Mouse (Mus musculus) midbrain, embryonic 15.5 days (tissue): Measurements from ENCODE around the gene Creld2. TPM values are rescaled to one million over a fixed set of nuclear protein-coding genes. Genes with fewer than 3 reads are reported as not detected.

Experiments
- ATAC-seq: fragments of 200-750 bp; cut with Nextera tagmentation; replicated peaks from 2 replicates; pipeline ENCODE4 v1.8.0; 2017; ENCODE audit warnings: moderate TSS enrichment
- H3K27ac ChIP-seq: fragments of 300-500 bp; sonication (generic); 2 replicates; pipeline ENCODE4 v1.5.1; 2015; ENCODE audit warnings: mild to moderate bottlenecking, inconsistent platforms
- H3K27me3 ChIP-seq: fragments of 300-500 bp; sonication (generic); replicated peaks from 2 replicates; pipeline ENCODE4 v1.6.1; 2015; ENCODE audit warnings: inconsistent platforms
- H3K36me3 ChIP-seq: fragments of 300-500 bp; sonication (generic); replicated peaks from 2 replicates; pipeline ENCODE4 v1.6.1; 2015; ENCODE audit warnings: inconsistent platforms
- H3K4me1 ChIP-seq: fragments of 300-500 bp; sonication (generic); 2 replicates; pipeline ENCODE4 v1.6.1; 2015; ENCODE audit warnings: inconsistent platforms
- H3K4me2 ChIP-seq: fragments of 300-500 bp; sonication (generic); 2 replicates; pipeline ENCODE4 v1.6.1; 2015; ENCODE audit warnings: inconsistent platforms, mild to moderate bottlenecking, moderate library complexity
- H3K4me3 ChIP-seq: fragments of 300-500 bp; sonication (generic); 2 replicates; pipeline ENCODE4 v1.5.1; 2015; ENCODE audit warnings: mild to moderate bottlenecking, inconsistent platforms
- H3K9ac ChIP-seq: fragments of 300-500 bp; sonication (generic); 2 replicates; pipeline ENCODE4 v1.6.1; 2015; ENCODE audit warnings: mild to moderate bottlenecking, inconsistent platforms
- H3K9me3 ChIP-seq: fragments of 300-500 bp; sonication (generic); 2 replicates; pipeline ENCODE4 v1.6.1; 2016; ENCODE audit warnings: inconsistent platforms
- WGBS: fragments of 180-500 bp; shearing (Covaris S2); methylation state at CpG from one replicate; pipeline ENCODE4 v1.1.7; 2015; ENCODE audit warnings: mixed read lengths; 5-methylcytosine and 5-hydroxymethylcytosine counted together
- polyA plus RNA-seq: library from polyadenylated mRNA; unstranded; fragments of >200 nt; fragmentation: Nextera tagmentation; extraction: Ambion mirVana; gene quantifications from 2 replicates; pipeline ENCODE4 v1.2.1, GENCODE M21; 2015

The Creld2 gene
- polyA plus RNA-seq, 1 experiment from 2014 or later, result 60.7 TPM

DNA sequence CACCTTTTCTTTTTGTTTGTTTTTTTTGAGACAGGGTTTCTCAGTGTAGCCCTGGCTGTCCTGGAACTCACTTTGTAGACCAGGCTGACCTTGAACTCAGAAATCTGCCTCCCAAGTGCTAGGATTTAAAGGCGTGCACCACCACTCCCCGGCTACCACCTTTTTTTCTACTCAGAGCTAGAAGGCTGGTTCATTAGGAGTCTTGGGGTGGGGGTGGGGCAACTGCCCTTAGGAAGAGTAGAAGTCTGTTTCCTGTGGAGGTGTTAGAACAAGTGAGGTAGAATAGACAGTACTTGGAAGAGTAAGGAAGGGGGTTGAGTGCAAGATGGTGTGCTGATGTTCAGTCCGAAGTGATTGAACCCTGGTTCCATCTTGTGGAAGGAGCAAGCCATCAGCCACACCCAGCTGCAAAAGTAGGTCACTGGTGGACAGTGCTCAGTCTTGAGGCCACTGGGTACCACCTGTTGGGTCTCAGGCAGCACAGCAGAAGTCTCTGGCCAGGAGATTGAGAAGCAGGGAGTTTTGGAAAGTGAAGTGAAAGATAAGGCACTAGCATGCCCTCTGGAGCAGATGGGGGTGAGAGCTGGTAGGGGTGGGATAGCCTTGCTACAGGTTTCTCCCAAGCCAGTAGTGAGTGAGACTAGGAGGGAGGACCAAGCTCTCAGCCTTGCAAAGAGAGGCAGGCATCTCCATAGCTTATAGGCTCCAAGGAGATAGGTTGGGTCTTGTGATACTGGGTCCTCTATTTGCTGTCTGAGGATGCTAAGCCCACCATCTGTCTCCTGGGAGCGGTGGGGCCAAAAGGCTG, 46.6 kb downstream of the Creld2 start:
- Histone ChIP-seq H3K4me3 (no peak overlapping the region), H3K27ac (no peak overlapping the region), H3K4me2 (no peak overlapping the region), H3K9me3 (no peaks in the 10 kb centered on the region), H3K27me3 (no peaks in the 10 kb centered on the region), H3K4me1 (peaks cover 22% of the 10 kb centered on the region), H3K36me3 (0 out of 2 replicates have a peak, but pooled peaks cover 6% of the 10 kb centered on the region), H3K9ac (no peak overlapping the region)
- ATAC-seq, result no peak
- 84% methylated on average over 4 of the region's 4 CpGs for WGBS

DNA sequence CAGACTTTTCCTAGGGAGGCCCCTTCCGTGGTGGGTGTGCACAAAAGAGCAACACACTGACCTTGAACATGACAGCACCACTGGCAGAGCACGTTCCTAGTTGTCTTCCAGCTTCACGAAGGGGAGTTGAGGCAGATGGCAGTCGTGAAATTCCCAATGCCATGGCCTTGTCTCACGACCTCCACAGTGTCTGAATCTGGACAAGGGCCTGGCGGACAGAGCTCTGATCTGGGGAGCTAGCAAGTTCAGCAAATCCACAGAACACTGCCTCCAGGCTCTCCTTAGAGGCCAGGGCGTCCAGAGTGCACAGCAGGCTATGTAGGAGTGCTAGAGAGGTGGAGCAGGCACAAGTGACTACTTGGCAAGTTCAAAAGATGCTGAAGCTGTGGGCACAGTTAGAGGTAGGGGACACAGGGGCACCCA, 47.5 kb downstream of the Creld2 start:
- Histone ChIP-seq H3K4me1 (peaks cover 17% of the 10 kb centered on the region), H3K27ac (no peak overlapping the region), H3K4me2 (no peak overlapping the region), H3K9ac (no peak overlapping the region), H3K36me3 (0 out of 2 replicates have a peak, but pooled peaks cover 6% of the 10 kb centered on the region), H3K9me3 (no peaks in the 10 kb centered on the region), H3K27me3 (no peaks in the 10 kb centered on the region), H3K4me3 (no peak overlapping the region)
- ATAC-seq, result no peak
- 68% methylated on average over 7 of the region's 7 CpGs for WGBS

DNA sequence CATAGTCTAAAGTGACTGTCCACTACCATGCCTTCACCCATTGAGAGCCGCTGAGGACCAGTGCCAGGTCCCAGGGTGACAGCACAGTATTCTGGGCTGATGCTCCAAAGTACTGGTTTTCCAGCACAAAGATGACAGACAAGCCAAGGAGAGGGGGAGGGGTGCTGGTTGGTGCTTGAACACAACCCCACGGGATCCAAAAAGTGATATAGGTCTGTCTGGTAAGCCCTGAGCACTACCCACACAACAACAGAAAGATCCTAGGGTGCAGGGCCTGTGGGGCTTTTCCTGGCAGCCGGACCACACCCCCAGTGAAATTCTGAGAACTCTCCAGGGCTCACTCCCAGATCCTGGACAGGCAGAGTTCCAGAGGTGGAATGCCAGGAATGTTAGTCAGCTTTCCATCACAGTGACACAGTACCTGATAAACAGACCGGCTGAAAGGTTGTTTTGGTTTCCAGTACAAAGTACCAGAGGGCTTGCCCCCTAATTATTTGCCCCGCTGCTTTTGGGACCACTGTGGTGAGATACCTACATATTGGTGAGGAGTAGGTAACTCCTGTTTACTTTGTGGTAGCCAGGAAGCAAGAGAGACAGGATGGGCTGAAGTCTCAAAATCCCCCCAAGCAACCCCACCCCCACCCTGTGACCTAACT, 48.0 kb downstream of the Creld2 start:
- Histone ChIP-seq H3K4me3 (no peak overlapping the region), H3K27me3 (no peaks in the 10 kb centered on the region), H3K9me3 (no peaks in the 10 kb centered on the region), H3K27ac (no peak overlapping the region), H3K36me3 (0 out of 2 replicates have a peak, but pooled peaks cover 6% of the 10 kb centered on the region), H3K9ac (no peak overlapping the region), H3K4me1 (peaks cover 17% of the 10 kb centered on the region), H3K4me2 (no peak overlapping the region)
- 37% methylated on average over 5 of the region's 5 CpGs for WGBS
- no peak for ATAC-seq

DNA sequence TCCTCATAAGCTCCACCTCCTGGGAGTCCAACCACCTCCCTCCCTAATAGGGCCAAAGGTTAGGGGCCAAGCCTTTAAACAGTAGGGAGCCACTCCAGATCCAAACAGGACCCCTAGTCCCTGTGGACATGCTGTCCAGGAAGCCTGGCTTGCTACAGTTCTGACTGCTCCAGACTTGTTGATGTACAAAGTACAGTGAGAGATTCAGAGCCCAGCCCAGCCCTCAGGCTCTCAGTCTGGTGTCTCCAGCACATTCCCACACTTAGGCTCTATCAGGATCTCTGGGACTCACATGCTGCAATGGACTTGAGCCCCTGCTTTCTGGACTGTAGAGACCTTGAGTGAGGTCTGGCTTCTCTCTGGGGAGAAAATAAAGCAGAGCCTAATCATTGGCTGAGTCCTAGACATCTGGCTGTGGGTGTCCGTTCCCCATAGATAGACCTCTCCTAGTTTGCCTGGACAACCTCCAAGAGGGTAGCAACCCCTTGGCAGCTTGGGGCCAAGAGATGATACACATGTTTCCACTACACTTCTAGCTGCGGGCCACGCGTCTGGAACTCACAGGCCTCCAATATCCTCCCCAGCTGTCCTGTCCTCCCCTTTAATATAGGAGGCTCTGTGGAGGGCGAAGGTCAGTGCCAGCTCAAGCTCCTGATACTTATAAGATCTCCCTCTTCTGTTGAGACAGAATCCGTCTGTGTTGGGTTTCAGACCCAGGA, 48.7 kb downstream of the Creld2 start:
- ATAC-seq, result no peak
- Histone ChIP-seq H3K36me3 (0 out of 2 replicates have a peak, but pooled peaks cover 6% of the 10 kb centered on the region), H3K4me2 (no peak overlapping the region), H3K27ac (no peak overlapping the region), H3K4me1 (peaks cover 17% of the 10 kb centered on the region), H3K9me3 (no peaks in the 10 kb centered on the region), H3K27me3 (no peaks in the 10 kb centered on the region), H3K4me3 (no peak overlapping the region), H3K9ac (no peak overlapping the region)
- 93% methylated on average over 6 of the region's 6 CpGs for WGBS

DNA sequence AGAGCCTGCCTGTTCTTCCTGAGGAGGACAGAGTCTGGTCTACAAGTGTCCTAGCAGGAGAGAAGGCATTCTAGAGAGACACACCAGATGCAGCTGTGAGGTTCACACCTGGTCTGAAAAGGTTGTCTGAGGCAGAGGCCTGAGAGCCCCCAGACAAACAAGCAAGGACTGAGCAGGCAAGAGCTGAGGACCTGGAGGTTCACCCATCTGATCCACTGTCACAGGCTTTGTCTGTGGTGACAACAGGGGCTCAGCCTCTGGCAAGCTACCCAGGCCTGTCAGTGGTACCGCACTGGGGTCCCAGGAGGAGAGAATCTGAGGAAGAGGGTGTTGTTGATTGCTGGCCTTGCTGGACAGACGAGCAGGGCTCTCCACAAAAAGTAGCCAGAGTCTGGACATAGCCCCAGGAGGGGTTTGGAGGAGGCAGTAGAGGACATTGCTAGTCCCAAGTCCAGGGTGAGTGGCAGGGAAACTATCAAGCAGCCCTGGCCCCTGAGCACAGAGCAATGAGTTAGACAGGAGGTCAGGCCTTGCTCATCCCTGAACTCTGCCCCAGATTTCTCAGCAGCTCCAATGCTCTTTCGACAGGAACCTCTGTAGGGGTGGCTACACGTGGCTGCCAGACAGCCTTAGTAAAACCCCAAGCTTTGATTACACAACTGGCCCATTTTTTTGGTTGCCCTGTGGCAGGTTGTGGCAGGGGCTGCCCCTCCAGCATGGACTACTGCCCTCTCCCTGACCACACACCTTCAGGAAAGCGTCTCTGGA, 51.2 kb downstream of the Creld2 start:
- Histone ChIP-seq H3K4me3 (no peak overlapping the region), H3K4me1 (no peaks in the 10 kb centered on the region), H3K9me3 (no peaks in the 10 kb centered on the region), H3K9ac (no peak overlapping the region), H3K36me3 (no peaks in the 10 kb centered on the region), H3K4me2 (no peak overlapping the region), H3K27ac (no peak overlapping the region), H3K27me3 (no peaks in the 10 kb centered on the region)
- ATAC-seq, result no peak
- WGBS, result 79% methylated on average over 5 of the region's 5 CpGs

DNA sequence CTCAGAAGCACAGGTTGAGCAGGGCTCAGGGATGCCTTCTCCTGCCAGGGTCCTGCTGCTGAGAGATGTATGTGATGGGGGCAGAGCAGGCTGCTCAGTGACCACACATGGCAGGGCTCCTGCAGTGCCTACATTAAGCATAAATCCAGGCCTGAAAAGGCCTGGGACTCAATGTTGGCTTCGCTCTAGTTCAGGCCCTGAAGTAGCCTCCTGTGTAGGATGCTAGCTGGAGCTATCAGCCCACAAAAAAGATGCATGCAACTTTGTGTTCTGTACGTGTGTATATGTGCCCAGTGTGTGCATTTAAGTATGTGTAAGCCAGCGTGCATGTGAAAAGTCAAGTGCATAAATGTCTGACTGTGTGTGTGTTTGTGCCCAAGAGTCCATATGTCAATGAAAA, 54.6 kb downstream of the Creld2 start:
- H3K4me1 ChIP-seq, result no peaks in the 10 kb centered on the region
- no peaks in the 10 kb centered on the region for H3K9me3 ChIP-seq
- H3K9ac ChIP-seq, result no peak overlapping the region
- no peak for ATAC-seq
- 82% methylated on average over 3 of the region's 3 CpGs for WGBS
- H3K27me3 ChIP-seq, result no peaks in the 10 kb centered on the region; the same call in 1 of the 2 replicates
- no peak overlapping the region for H3K27ac ChIP-seq
- no peak overlapping the region for H3K4me2 ChIP-seq
- no peak overlapping the region for H3K4me3 ChIP-seq
- no peaks in the 10 kb centered on the region for H3K36me3 ChIP-seq

DNA sequence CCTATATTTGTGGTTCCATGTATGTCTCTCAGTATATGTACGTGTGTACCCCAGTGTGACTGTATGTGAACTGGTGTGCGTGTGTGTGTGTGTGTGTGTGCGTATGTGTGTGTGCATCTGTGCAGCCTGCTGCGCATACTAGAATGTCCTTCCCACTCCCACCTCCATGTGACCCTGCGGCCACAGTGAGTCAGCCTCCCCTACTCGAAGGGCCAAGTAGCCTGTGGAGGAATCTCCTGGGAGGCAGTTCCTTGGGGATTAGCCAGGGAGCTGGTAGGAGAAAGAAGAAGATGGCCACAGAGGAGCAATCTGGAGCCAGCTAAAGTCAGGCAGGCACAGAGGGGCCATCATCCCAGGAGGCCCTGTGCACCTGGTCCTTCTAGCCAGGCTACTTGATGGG, 55.0 kb downstream of the Creld2 start:
- Histone ChIP-seq H3K36me3 (no peaks in the 10 kb centered on the region), H3K27ac (no peak overlapping the region), H3K27me3 (no peaks in the 10 kb centered on the region; the same call in 1 of the 2 replicates), H3K9ac (no peak overlapping the region), H3K9me3 (no peaks in the 10 kb centered on the region), H3K4me3 (no peak overlapping the region), H3K4me1 (no peaks in the 10 kb centered on the region), H3K4me2 (no peak overlapping the region)
- 82% methylated on average over 6 of the region's 6 CpGs for WGBS
- ATAC-seq, result no peak

DNA sequence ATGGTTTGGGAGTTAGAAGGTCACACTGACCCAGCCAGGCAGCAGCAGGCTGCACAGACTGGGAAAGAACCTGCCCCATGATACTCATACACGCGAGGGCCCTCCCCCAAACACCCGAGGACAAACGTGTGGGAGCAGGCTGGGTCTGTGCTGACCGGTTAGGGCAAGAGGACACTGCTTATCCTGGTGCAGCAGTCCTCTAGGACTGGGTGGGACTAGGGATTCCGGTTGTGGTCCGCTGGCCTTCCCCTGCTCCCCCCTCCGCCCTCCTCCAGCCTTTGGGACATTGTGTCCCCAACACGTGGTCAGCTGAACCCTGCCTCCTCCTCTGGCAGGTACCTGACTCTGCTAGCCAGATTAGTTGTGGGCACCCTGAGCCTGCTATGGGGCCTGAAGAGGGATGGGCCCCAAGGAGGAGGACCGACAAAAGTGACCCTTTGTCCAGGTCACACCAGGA, 56.2 kb downstream of the Creld2 start:
- 33% methylated on average over 10 of the region's 10 CpGs for WGBS
- Histone ChIP-seq H3K9me3 (no peaks in the 10 kb centered on the region), H3K9ac (no peak overlapping the region), H3K4me2 (no peak overlapping the region), H3K27ac (no peak overlapping the region), H3K4me1 (no peaks in the 10 kb centered on the region), H3K27me3 (no peaks in the 10 kb centered on the region; the same call in 1 of the 2 replicates), H3K4me3 (no peak overlapping the region), H3K36me3 (no peaks in the 10 kb centered on the region)
- no peak for ATAC-seq

Other genes starting within 250 kb of the Creld2 start
- not detected in 2 replicates for gene Zdhhc25, start 219.3 kb upstream of the Creld2 start, polyA plus RNA-seq
- 20.8 and 21.1 TPM in 2 replicates for gene Brd1, start 85.4 kb upstream of the Creld2 start, polyA plus RNA-seq
- gene Zbed4, start 68.0 kb upstream of the Creld2 start, polyA plus RNA-seq, result 17.7 and 19.0 TPM in 2 replicates
- 9.4 and 9.6 TPM in 2 replicates for gene Alg12, start 328 bp upstream of the Creld2 start, polyA plus RNA-seq
- 69.0 and 72.4 TPM in 2 replicates for gene Pim3, start 42.5 kb downstream of the Creld2 start, polyA plus RNA-seq
- 0.17 TPM in 2 replicates for gene Ttll8, start 134.8 kb downstream of the Creld2 start, polyA plus RNA-seq
- gene Mlc1, start 159.4 kb downstream of the Creld2 start, polyA plus RNA-seq, result 14.8 and 15.5 TPM in 2 replicates
- gene Mov10l1, start 163.3 kb downstream of the Creld2 start, polyA plus RNA-seq, result not detected in 2 replicates
- 8.5 and 9.1 TPM in 2 replicates for gene Panx2, start 240.1 kb downstream of the Creld2 start, polyA plus RNA-seq